Mouse (Mus musculus) liver, embryonic 14.5 days (tissue): ENCODE data around the gene Rtn2.

Experiments used
- CTCF ChIP-seq: IDR thresholded peaks from 2 replicates; pipeline ENCODE4 v1.5.1; 2016; ENCODE audit warnings: antibody characterized with exemption, low read depth, control low read depth
- EP300 ChIP-seq: IDR thresholded peaks from 2 replicates; pipeline ENCODE4 v1.6.1; 2016; ENCODE audit warnings: antibody characterized with exemption, low read depth

GRCm38 (mm10) chr7:19268993-19269681 is 13.3 kb upstream of the Rtn2 start:
- TF ChIP-seq CTCF (no peak), EP300 (no peak)
